Mouse (Mus musculus): ENCODE measurements at regions not wholly inside any gene's neighbourhood (a gene's known extent, or its start where the extent isn't known, plus 50 kb on each side); places are given as distances from the start of the nearest gene placed in this dataset.

DNA sequence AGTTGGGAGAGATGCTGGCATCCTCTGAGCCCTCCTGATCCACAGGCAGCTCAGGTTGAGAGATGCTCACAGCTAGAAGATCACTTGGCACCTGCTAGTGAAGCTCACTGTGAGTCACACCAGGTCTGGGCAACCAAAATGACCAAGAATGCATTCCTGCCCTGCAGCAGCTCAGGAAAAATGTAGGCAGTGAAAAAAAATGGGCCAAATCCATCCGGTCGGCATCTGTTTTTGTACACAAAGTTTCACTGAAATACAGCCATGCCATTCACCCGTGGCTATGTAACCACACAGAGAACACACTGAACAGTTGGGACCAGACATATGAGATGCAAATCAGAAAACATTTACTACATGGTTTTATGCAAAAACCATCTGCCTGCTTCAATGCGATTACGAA lies 135.1 kb downstream of the Tomm20 start:
- DNase-seq (ENCODE audit: low read depth, low spot score), result no peak

DNA sequence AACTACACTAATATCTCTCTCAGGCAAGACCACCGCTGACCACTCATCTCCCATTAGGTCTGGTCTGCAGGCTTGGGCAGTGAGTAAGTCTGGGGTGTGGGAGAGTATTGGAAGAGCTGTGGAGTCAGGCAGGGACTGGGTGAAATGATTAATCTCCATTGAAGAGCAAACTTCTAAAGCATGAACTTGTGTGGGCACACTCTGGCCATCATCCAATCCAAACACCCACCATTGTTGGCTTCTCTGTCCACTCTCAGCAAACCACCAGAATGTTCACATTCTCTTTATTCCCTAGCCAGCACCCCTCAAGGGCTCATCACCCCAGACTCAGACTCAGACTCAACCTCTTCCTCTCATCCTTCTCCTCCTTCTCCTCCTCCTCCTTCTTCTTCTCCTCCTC lies 136.3 kb downstream of the Tomm20 start:
- no peak for DNase-seq (ENCODE audit: low read depth, low spot score)

DNA sequence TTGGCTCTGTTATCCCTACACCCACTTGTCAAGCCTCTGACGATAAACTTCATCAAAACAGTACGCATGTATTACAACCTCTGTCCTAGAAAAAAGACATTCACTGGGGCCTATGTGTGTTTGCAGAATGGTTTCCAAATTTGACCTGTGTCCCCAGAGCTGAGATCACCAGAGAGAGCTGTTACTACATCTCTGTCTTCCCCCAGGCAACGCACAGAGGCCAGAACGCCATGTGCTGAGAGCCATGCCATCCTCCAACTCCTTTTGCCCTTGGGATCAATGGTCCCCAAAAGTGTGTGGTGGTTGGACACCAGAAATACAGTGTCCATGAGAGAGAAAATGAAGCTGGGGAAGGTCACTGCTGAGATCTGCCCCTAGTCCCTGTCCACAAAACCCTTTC lies 137.1 kb downstream of the Tomm20 start:
- DNase-seq (ENCODE audit: low read depth, low spot score), result no peak

DNA sequence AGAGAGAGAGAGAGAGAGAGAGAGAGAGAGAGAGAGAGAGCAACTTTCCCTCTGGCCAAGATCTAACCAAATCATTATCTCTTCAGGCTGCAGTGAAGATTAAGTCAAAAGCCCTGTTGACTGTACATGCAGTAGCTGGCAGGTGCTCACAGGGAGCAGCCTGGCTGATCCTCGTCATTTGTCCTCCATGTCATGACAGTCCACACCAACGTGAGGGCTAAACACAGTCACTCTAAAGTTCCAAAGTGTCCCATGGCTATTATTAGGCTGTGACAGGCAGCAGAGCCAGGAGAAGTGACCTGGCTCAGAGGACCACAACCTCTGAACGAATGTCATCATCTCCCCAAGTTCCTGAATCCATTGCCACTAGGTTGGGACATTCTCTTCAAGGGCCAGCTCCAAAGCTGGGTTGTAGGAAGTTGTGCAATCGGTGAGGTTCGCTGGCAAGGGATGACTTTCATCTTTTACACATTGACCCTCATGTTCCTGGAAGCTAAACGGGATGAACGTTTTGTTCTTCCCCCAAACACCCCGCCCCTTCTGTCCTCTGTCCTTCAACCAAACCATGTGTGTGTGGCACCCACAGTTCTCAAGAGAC lies 138.4 kb downstream of the Tomm20 start:
- no peak for DNase-seq (ENCODE audit: low read depth, low spot score)

DNA sequence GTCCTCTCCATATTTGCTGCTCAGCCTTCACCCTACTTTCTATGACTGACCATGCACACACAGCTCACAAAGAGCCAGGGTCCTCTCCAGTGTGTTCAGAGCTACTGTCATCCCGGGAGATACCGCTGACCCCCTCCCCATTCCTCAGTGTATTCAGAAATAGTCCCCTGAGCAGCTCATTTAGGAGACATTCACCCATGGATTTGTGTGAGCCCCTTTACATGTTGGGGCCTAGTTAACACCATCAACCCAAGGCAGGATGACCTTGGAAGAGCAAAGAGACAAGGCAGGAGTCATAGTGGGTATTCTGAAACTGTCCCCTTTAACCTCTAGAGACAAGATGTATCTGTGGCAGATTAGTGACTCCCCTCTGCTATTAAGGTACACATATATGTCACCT lies 139.1 kb downstream of the Tomm20 start:
- no peak for DNase-seq (ENCODE audit: low read depth, low spot score)

DNA sequence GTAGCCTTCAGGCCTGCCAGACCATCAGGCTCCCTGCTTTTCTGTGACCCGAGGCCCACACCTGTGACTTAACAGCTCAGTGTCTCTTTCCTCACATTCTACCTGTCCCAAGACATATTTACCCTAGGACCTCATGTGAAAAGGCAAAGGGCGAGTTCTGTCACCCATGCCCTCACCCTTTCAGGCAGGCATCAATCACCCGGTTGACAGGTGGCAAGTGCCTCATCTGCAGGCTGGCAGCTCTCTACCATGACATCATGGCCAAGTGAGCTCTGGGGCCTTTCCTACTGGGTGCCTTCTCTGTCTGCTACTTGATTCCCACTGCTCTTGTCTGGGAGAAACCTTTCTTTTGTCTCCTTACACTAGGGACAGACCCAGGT lies 139.5 kb downstream of the Tomm20 start:
- DNase-seq (ENCODE audit: low read depth, low spot score), result peak; percentile 59

DNA sequence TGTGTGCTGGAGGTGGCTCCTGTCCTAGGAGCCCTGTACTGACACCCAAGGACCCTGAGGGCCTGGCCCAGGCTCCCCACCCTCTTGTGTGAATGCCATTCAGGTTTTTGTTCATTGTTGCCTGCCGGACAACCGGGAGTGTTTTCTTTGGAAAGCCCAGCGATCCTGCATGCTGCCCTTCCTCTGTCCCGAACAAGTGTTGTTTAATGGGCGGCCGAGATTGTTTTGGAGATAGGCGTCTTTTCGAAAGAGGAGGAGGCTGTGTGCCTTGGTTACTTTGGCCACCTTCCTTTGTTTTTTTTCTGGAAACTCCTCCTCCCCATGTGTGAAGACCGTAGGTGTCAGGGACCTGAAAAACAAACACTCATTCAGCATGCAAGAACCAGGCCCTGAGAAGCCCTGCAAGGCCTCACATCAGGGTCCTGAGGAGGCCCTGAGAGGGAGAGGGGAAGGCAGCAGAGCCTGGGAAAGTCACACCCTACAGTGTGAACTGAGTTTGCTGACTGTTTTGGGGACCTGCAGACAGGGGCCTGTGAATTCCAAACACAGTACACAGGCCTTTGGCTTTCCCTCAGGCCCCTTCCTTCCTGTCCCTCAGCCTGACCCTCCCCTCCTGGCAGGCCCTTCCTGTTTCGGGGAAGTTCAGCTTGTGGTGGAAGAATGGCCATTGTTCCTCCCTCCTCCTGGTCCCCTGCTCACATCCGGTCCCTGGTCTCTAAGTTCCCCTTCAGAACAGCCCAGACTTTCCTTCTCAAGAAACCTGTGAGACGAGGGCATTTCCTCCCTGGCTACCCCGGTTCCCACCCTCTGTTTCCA lies 140.1 kb downstream of the Tomm20 start:
- peak; percentile 59 for DNase-seq (ENCODE audit: low read depth, low spot score)

DNA sequence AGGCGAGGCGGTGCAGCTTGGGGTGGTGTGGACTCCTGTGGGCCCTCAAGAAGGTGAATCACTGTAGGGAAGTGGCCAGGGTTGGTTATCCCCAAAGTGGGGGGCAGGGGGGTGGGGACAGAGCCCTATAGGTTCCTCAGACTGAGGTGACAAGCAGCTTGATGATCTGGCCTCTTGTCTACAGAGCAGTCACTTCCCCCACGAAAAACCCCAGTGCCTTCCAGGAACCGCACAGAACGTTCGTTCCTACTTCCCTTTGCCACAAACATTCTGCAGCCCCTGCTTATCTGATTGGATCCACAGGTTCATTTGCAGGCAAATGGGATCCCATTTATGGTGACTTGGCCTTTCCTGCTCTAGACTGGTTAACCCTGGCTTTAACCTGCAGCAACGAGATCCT lies 141.5 kb downstream of the Tomm20 start:
- DNase-seq (ENCODE audit: low read depth, low spot score), result peak; percentile 54

DNA sequence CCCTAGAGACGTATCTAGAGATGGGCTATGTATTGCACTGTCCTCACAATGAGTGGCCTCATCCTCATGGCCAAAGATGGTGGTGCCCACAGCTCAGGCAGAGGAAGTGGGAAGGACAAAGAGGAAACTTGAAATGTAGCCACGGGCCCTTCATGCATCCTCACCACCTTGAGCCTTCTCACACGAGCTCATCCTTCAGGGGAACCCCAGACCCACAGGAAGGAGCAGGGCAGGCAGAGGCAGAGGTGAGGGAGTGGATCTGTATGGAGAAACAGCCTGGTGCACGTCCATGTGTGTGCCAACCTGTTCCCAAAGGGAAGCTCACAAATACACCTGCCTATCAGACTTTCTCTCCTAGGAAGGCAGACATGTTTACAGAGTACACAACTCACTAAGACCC lies 143.0 kb downstream of the Tomm20 start:
- DNase-seq (ENCODE audit: low read depth, low spot score), result no peak

DNA sequence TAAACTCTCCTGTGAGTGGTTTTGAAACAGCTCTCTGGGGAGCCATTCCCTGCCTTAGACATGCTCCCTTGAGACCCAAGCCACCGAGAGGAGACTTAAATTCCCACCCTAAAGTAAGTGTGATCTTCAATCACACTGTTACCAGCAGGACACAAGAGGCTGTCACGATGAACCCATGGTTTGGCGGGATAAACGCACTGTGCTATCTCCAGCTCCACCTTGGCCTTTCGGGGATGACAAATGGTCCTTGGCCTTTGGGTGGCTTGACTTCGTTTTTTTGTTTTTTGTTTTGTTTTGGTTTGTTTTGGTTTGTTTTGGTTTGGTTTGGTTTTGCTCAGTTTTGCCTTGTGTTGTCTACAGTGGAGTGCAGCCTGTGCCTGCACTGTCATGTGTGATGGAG lies 144.7 kb downstream of the Tomm20 start:
- DNase-seq (ENCODE audit: low read depth, low spot score), result no peak

DNA sequence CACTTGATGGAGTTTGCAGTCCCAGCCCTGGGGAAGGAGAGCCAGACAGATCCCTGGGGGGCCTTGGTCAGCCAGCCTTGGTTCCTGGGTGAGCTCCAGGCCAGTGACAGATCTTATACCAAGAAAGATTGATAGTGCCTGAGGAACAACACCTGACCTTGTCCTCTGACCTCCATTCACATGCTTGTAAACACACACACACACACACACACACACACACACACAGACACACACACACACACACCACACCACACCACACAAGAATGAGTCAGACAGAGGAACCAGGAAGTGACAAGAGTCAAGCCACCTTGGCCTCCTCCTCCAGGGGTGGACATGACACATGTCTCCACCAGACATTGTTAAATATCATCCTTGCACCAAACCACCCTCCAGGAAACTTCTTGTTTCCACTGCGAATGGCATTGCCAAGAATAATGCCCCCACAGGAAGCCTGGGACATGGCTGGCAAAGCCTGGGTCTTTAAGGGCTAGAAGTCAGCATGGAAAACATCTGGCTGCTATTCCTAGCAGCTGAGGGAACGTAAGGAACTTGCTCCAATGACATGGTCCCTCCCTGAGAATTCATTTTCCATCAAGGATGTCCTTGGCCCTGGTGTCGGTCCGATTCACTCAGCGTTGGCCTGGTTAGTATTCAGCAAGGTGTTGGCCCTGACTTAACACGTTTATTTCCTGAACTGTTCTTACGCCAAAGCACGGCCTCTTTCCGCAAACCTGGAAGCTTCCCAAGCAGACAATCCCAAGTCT lies 147.9 kb downstream of the Tomm20 start:
- DNase-seq (ENCODE audit: low read depth, low spot score), result no peak

DNA sequence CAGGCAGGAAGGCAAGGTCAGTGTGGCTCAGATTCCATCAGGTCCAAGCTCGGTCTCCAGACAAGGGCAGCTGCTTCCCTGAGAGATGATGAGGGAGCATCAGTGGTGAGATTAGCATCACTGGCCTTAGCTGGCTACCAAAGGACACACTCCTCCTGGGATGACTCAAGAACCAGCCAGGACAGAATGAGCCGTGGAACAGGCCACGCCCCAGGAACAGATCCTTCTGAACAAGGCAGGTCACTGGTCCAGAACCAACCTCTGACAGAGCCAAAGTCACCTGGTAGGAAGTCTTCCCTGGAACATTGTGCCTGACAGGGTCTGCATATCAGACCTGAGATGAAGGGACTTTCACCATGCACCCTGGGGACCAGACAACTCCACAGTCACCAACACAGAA lies 152.0 kb downstream of the Tomm20 start:
- no peak for DNase-seq (ENCODE audit: low read depth, low spot score)

DNA sequence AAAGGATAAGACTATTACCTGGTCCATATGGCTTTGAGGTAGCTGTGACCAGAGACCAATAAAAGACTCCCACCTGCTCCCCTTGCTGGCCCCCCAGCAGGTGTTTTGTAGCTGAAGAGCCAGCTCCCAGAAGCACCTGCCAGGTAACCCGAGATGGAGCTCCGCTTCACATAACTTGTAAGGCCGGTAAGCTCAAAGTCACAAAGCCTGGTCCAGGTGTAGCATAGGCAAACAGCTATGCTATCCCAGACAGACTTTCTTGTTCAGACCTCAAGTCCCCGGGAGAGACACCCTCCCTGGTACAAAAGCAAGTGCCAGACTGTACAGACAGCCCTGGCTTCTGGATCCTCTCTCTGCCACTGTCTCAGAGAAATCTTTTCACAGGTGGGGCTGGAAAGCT lies 154.6 kb downstream of the Tomm20 start:
- DNase-seq (ENCODE audit: low read depth, low spot score), result no peak

DNA sequence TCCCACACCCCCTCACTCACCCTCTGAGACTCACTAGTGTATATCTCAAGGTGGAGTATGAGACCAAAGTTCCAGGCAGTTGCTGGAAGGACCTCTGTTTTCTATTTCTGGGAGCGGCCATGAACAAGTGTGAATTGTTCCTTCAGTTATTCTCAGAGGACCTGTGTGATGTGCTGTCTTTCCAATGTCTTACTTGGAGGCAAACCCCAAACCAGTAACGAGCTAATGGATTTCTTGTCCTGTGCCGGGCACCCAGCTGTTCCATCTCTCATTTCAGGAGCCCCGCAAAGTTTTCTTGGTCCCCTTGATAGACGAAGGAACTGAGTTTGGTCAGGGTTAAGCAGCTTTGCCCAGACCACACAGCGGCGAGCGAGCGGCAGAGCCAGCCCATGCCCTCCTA lies 155.4 kb downstream of the Tomm20 start:
- DNase-seq (ENCODE audit: low read depth, low spot score), result no peak

DNA sequence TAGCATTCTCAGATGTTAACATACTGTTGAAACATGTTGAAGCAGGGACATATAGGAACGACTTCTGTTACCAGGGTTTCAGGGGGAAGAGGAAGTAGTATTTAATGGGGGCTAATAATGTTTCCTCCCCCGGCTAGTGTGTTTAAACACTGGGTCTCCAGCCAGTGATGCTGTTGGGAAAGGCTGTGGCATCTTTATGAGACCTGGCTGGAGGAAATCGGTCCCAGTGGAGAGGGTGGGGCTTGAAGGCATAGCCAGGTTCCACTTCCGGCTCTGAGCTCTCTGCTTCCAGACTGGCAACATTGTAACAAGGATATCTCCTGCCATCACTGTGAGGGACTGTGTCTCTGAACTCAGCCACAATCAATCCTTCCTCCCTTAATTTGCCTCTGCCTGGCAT lies 156.6 kb downstream of the Tomm20 start:
- DNase-seq (ENCODE audit: low read depth, low spot score), result no peak

DNA sequence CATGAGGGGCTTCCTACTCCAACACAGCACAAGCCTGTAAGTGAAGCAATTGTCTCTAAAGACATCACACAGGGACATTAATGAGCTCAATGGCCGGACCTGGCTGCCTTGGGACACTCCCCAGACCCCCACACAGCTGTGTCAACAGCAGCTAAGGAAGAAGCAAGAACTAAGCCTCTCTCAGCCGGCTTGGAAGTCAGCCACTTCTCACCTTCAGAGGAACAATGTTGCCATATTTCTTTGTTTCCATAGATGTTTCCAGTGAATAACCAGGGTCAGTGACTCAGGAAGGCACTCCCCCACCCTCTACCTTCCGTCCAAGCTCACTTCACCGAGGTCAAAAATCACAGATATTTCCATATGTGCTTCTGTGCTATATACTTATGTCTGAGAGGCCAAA lies 157.0 kb downstream of the Tomm20 start:
- no peak for DNase-seq (ENCODE audit: low read depth, low spot score)

DNA sequence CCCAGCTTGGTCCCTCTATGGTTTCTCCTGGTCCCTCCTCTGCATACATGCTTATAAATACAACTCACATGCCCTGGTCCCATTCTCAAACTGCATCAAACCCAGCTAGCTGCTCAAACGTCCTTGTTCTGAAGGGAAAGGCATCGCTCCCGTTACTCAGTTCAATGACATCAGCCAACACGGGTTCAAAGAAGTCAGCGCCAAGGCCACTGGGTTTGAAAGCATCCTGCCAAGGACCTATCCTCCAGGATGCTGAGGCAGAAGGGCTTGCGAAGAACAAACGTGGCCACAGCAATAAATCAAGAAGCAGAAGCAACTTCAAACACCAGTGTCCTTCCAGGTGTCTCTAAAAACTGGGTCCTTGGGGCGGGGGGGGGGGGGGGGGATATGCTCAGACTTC lies 158.2 kb downstream of the Tomm20 start:
- DNase-seq (ENCODE audit: low read depth, low spot score), result no peak

DNA sequence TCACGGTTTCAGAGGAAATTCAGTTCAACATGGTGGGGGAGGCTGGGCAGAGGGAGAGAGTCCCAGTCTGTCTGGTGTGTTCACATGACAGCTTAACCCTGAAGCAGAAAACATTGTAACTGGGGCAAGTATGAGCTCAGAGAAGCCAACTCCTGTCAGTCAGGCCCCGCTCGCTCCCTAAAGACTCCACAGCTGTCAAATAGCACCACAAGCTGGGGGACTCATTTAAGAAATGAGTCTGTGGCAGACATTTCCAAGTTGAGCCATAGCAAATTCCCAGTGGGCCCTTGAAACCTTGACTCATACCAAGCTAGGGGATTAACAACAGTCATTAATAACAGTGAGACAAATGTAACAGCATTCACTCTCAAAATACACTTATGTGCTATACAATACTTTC lies 160.4 kb downstream of the Tomm20 start:
- no peak for DNase-seq (ENCODE audit: low read depth, low spot score)

DNA sequence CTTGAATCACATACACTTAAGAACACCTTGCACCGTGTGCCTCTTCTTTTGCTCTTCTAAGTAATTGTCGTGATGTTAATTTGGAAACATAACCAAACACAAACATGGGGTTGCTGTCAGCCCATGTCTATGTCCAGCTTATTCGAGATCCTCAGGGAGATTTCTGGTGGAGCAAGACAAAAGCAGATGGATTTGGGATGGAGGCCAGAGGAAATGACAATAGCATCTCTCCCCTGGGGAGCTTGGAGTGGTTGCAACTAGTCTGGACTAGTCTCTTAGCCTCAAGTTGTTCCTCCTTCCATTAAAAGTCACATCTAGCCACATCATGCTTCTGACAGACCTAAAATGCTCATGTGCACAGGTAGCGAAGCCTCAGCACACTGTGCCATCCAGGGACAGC lies 161.0 kb downstream of the Tomm20 start:
- DNase-seq (ENCODE audit: low read depth, low spot score), result no peak

DNA sequence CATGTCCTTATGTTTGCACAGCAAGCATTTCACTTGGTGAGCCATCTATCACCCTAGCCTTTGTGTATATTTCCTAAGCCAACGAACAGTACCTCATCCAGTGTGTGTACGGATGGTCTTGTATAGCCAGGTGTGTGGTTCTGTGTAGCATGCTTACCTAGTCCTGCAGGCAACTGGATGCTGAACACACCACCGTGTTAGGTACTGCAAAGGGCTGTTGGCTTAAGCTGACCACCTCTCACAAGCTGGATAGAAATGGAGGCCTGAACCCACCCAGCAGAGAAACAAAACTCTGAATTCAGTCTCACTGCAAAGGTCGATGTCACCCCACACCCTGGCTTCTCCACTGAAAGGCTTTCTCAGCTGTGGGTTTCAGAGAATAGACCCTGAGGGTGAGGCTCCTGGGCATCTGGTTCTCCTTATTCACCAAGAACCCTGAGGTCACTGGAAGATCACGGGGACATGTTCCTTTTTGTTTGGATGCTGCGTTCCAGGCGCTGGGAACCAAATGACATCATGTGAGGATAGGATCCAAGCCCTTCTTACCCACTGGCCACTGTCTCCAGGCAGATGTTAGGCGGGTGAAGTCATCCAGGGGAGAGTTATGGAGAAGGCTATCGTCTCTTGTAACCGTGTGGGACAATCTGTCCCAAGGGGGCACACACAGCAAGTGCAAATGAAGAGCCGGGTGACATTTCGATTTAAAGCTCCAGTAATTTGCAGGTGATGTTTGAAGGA lies 161.8 kb downstream of the Tomm20 start:
- no peak for DNase-seq (ENCODE audit: low read depth, low spot score)

DNA sequence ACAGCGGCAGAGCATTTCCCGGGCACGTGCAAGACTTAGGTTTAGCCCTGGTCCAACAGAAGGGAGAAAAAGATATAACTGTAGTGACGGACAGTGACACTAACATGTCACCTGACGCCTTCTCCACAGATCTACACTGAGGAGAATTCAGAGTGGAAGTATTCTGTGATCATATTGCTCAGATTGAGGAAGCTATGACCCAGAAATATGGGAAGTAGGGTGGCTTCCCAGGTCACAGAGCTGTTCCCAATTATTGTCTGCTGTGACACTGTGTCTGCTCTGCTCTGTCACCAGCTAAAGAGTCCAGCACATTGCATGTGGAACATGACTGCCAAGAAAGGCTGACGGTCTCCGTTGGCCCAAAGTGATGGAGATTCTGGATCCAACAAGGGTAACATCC lies 167.0 kb downstream of the Tomm20 start:
- no peak for DNase-seq (ENCODE audit: low read depth, low spot score)

DNA sequence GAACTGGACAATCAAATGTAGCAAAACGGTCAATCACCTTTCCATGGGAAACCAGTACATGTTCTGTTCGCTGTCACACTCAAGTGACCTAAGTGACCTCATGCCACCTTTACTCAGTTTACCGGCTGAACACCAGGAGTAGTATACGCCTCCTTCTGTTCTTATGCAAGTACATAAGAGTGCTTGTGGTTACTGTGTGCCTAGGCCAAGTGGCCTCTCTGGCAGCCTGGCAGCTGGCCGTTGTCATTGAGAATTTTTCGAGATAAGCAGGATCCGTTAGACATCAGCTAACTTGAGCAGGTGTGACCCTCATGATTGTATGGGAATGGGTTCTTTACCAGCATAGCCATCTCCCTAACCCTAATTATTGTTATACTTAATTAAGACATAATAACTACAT lies 167.5 kb downstream of the Tomm20 start:
- no peak for DNase-seq (ENCODE audit: low read depth, low spot score)
